Mouse (Mus musculus): ENCODE measurements at regions not wholly inside any gene's neighbourhood (a gene's known extent, or its start where the extent isn't known, plus 50 kb on each side); places are given as distances from the start of the nearest gene placed in this dataset.
"Not testable (repeated sequence)": the region's sequence is repeated elsewhere in the genome, so short reads cannot be mapped to it uniquely, and the experiment has no call there.

GRCm38 (mm10) chr5:56207877-56208276 lies 1509.9 kb upstream of the Pcdh7 start:
- H3K9ac ChIP-seq (ENCODE audit: low read depth, low read length): no peak overlapping the region
- 46% methylated on average over 2 of the region's 2 CpGs for WGBS
- peak; percentile 31 for DNase-seq (ENCODE audit: low spot score)
- no peaks in the 10 kb centered on the region for H3K4me1 ChIP-seq (ENCODE audit: control insufficient read depth, insufficient read depth, low read length)
- no peaks in the 10 kb centered on the region for H3K27me3 ChIP-seq (replicated peaks; ENCODE audit: control insufficient read depth, insufficient read depth, low read length)
- no peak overlapping the region for H3K4me2 ChIP-seq (ENCODE audit: low read depth, low read length)
- H3K4me3 ChIP-seq (ENCODE audit: low read depth, low read length): no peak overlapping the region
- H3K36me3 ChIP-seq (ENCODE audit: control insufficient read depth, insufficient read depth, low read length): no peaks in the 10 kb centered on the region
- H3K27ac ChIP-seq (replicated peaks; ENCODE audit: low read depth, low read length): no peak overlapping the region
- ATAC-seq (ENCODE audit: low read depth): no peak
- H3K9me3 ChIP-seq (ENCODE audit: control insufficient read depth, low read length): no peaks in the 10 kb centered on the region

GRCm38 (mm10) chr5:56215842-56216241 lies 1501.9 kb upstream of the Pcdh7 start:
- no peak for ATAC-seq (ENCODE audit: low read depth)
- H3K4me3 ChIP-seq (ENCODE audit: low read depth, low read length): no peak overlapping the region
- H3K9me3 ChIP-seq (ENCODE audit: control insufficient read depth, low read length): no peaks in the 10 kb centered on the region

GRCm38 (mm10) chr5:56266121-56266520 lies 1451.6 kb upstream of the Pcdh7 start:
- WGBS: 80% methylated on average over 3 of the region's 3 CpGs
- DNase-seq (ENCODE audit: low spot score) (no peak), ATAC-seq (ENCODE audit: low read depth) (no peak)
- Histone ChIP-seq H3K36me3 (ENCODE audit: control insufficient read depth, insufficient read depth, low read length) (no peaks in the 10 kb centered on the region), H3K27me3 (replicated peaks; ENCODE audit: control insufficient read depth, insufficient read depth, low read length) (no peaks in the 10 kb centered on the region), H3K9ac (ENCODE audit: low read depth, low read length) (no peak overlapping the region), H3K4me3 (ENCODE audit: low read depth, low read length) (no peak overlapping the region), H3K9me3 (ENCODE audit: control insufficient read depth, low read length) (no peaks in the 10 kb centered on the region), H3K4me1 (ENCODE audit: control insufficient read depth, insufficient read depth, low read length) (no peaks in the 10 kb centered on the region), H3K4me2 (ENCODE audit: low read depth, low read length) (no peak overlapping the region), H3K27ac (replicated peaks; ENCODE audit: low read depth, low read length) (no peak overlapping the region)

More at GRCm38 (mm10) chr5:56215842-56216241, 1501.9 kb upstream of the Pcdh7 start:
- WGBS: 90% methylated on average over 2 of the region's 2 CpGs
- Histone ChIP-seq H3K36me3 (ENCODE audit: control insufficient read depth, insufficient read depth, low read length) (no peaks in the 10 kb centered on the region), H3K27ac (replicated peaks; ENCODE audit: low read depth, low read length) (no peak overlapping the region), H3K9ac (ENCODE audit: low read depth, low read length) (no peak overlapping the region), H3K4me1 (ENCODE audit: control insufficient read depth, insufficient read depth, low read length) (no peaks in the 10 kb centered on the region), H3K4me2 (ENCODE audit: low read depth, low read length) (no peak overlapping the region), H3K27me3 (replicated peaks; ENCODE audit: control insufficient read depth, insufficient read depth, low read length) (no peaks in the 10 kb centered on the region)
- DNase-seq (ENCODE audit: low spot score): no peak

GRCm38 (mm10) chr5:56291666-56292065 lies 1426.1 kb upstream of the Pcdh7 start:
- H3K9ac ChIP-seq (ENCODE audit: low read depth, low read length); H3K9me3 ChIP-seq (ENCODE audit: control insufficient read depth, low read length); DNase-seq (ENCODE audit: low spot score); H3K4me2 ChIP-seq (ENCODE audit: low read depth, low read length); H3K4me3 ChIP-seq (ENCODE audit: low read depth, low read length); H3K27ac ChIP-seq (replicated peaks; ENCODE audit: low read depth, low read length); H3K36me3 ChIP-seq (ENCODE audit: control insufficient read depth, insufficient read depth, low read length); ATAC-seq (ENCODE audit: low read depth); H3K27me3 ChIP-seq (replicated peaks; ENCODE audit: control insufficient read depth, insufficient read depth, low read length); H3K4me1 ChIP-seq (ENCODE audit: control insufficient read depth, insufficient read depth, low read length): not testable (repeated sequence)
- 56% methylated on average over 1 of the region's 1 CpGs for WGBS
